Mouse (Mus musculus) lung, adult 2 months (tissue): ENCODE measurements at regions not wholly inside any gene's neighbourhood (a gene's known extent, or its start where the extent isn't known, plus 50 kb on each side); places are given as distances from the start of the nearest gene placed in this dataset.

Source experiments
- CTCF ChIP-seq: fragments of 200-500 bp; IDR thresholded peaks from 2 replicates; pipeline ENCODE4 v1.5.1; 2011; ENCODE audit warnings: mild to moderate bottlenecking, low read length, control low read depth; ENCODE audit not compliant: insufficient read depth
- POLR2A ChIP-seq: fragments of 200-500 bp; IDR thresholded peaks from 2 replicates; pipeline ENCODE4 v1.6.1; 2011; ENCODE audit warnings: low read depth, mild to moderate bottlenecking, control low read depth, low read length, borderline replicate concordance; ENCODE audit errors: extremely low read depth

DNA sequence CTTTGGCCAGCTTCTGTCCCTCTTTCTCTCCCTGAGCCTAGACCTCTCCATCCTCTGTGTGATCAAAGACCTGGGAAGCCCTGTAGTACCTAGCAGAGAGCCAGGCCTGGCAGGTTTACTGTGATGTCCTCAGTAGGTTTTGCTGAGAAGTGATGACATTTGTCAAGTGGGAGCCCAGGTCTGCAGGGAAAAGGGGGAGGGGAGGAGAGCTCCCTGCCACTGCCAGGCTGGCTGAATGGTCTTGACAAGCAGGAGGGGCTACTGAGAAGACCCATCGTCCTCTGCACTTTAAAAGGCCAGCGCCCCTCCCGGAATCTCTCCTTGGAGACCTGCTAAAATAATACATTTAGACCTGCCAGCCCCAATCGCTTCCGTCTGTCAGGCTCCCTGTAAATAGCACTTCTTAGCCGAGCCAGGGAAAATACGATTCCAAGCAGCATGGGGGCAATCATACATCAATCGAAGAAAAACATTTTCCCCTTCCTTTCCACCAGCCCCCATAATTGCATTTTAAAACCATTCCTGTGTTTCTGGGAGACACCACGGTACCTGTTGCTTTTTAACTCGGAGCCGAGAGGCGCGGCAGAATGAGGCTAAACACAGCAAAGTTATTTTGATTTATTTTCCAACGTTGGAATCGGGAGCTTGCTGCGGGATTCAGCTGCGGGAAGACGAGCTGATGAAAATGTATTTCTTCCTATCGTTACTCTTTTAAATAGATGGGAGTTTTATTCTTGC is 144.5 kb upstream of the Tle3 start:
- no peak for TF ChIP-seq POLR2A
- TF ChIP-seq CTCF, result no peak
